Mouse (Mus musculus) stomach, postnatal 0 days (tissue): ENCODE data around the gene Mrnip. TPM values are rescaled to one million over a fixed set of nuclear protein-coding genes. Genes with fewer than 3 reads are reported as not detected.

ENCODE experiments used
- ATAC-seq: fragments of 200-750 bp; cut with Nextera tagmentation; 2 replicates; pipeline ENCODE4 v1.8.0; 2017; ENCODE audit not compliant: low FRiP score, low TSS enrichment
- DNase-seq: peaks from one replicate; pipeline ENCODE4 v3.0.0-alpha.2; 2016; ENCODE audit warnings: low spot score
- H3K27ac ChIP-seq: fragments of 300-500 bp; sonication (generic); replicated peaks from 2 replicates; pipeline ENCODE4 v1.5.1; 2014; ENCODE audit warnings: mild to moderate bottlenecking, control low read depth
- H3K27me3 ChIP-seq: fragments of 300-500 bp; sonication (generic); 2 replicates; pipeline ENCODE4 v1.6.1; 2014; ENCODE audit warnings: low read length; ENCODE audit not compliant: control insufficient read depth, insufficient read depth
- H3K36me3 ChIP-seq: fragments of 300-500 bp; sonication (generic); 2 replicates; pipeline ENCODE4 v1.6.1; 2014; ENCODE audit warnings: low read length, mixed read lengths; ENCODE audit not compliant: control insufficient read depth, insufficient read depth
- H3K4me1 ChIP-seq: fragments of 300-500 bp; sonication (generic); replicated peaks from 2 replicates; pipeline ENCODE4 v1.6.1; 2014; ENCODE audit warnings: antibody characterized with exemption; ENCODE audit not compliant: control insufficient read depth, insufficient read depth
- H3K4me2 ChIP-seq: fragments of 300-500 bp; sonication (generic); replicated peaks from 2 replicates; pipeline ENCODE4 v1.6.1; 2014; ENCODE audit warnings: low read depth, mild to moderate bottlenecking, control low read depth, moderate library complexity
- H3K4me3 ChIP-seq: fragments of 300-500 bp; sonication (generic); 2 replicates; pipeline ENCODE4 v1.5.1; 2014; ENCODE audit warnings: low read depth, low read length, control low read depth
- H3K9ac ChIP-seq: fragments of 300-500 bp; sonication (generic); 2 replicates; pipeline ENCODE4 v1.6.1; 2014; ENCODE audit warnings: mild to moderate bottlenecking, low read length, control low read depth, mixed read lengths
- H3K9me3 ChIP-seq: fragments of 300-500 bp; sonication (generic); 2 replicates; pipeline ENCODE4 v1.6.1; 2016; ENCODE audit warnings: low read length; ENCODE audit not compliant: control insufficient read depth
- CTCF ChIP-seq: IDR thresholded peaks from 2 replicates; pipeline ENCODE4 v1.5.1; 2016; ENCODE audit warnings: antibody characterized with exemption, low read depth, mild to moderate bottlenecking, moderate library complexity
- EP300 ChIP-seq: optimal IDR thresholded peaks from 2 replicates; pipeline ENCODE3; 2016; ENCODE audit warnings: antibody characterized with exemption
- WGBS: fragments of 180-500 bp; shearing (Covaris S2); extraction: QIAGEN DNeasy Blood & Tissue Kit; methylation state at CpG from one replicate; pipeline ENCODE4 v1.1.7; 2014; 5-methylcytosine and 5-hydroxymethylcytosine counted together
- polyA plus RNA-seq: library from polyadenylated mRNA; unstranded; fragments of >200 nt; fragmentation: Nextera tagmentation; extraction: Ambion mirVana; gene quantifications from 2 replicates; pipeline ENCODE4 v1.2.1, GENCODE M21; 2015

Gene Mrnip
- polyA plus RNA-seq, 1 experiment from 2014 or later, result 6.1 TPM

GRCm38 (mm10) chr11:50214631-50215030 lies 40.4 kb downstream of the Mrnip start:
- TF ChIP-seq EP300 (no peak), CTCF (no peak)
- Histone ChIP-seq H3K9me3 (no peaks in the 10 kb centered on the region), H3K9ac (no peak overlapping the region), H3K36me3 (no peaks in the 10 kb centered on the region), H3K4me2 (no peak overlapping the region), H3K4me1 (peaks cover 9% of the 10 kb centered on the region; the same call in 1 of the 2 replicates), H3K27ac (no peak overlapping the region), H3K27me3 (no peaks in the 10 kb centered on the region), H3K4me3 (no peak overlapping the region)
- DNase-seq, result no peak
- 88% methylated on average over 6 of the region's 6 CpGs for WGBS
- no peak for ATAC-seq

- Histone ChIP-seq H3K4me1 (peaks cover 9% of the 10 kb centered on the region; the same call in 1 of the 2 replicates), H3K27ac (no peak overlapping the region), H3K27me3 (no peaks in the 10 kb centered on the region), H3K4me2 (no peak overlapping the region), H3K9ac (no peak overlapping the region), H3K4me3 (no peak overlapping the region), H3K36me3 (no peaks in the 10 kb centered on the region), H3K9me3 (no peaks in the 10 kb centered on the region)
- DNase-seq (no peak), ATAC-seq (no peak)
- TF ChIP-seq EP300, result no peak
- TF ChIP-seq CTCF, result 0 out of 2 replicates have a peak, but pooled peaks have one; percentile 15
- WGBS, result 33% methylated on average over 9 of the region's 9 CpGs
Observed at GRCm38 (mm10) chr11:50215633-50216032, 41.4 kb downstream of the Mrnip start.

GRCm38 (mm10) chr11:50216724-50217366 lies 42.6 kb downstream of the Mrnip start:
- Histone ChIP-seq H3K4me2 (no peak overlapping the region), H3K36me3 (no peaks in the 10 kb centered on the region), H3K9ac (no peak overlapping the region; the same call in 1 of the 2 replicates), H3K27ac (no peak overlapping the region), H3K4me1 (peaks cover 9% of the 10 kb centered on the region; the same call in 1 of the 2 replicates), H3K9me3 (no peaks in the 10 kb centered on the region), H3K27me3 (no peaks in the 10 kb centered on the region), H3K4me3 (no peak overlapping the region)
- no peak for DNase-seq
- ATAC-seq, result no peak
- TF ChIP-seq CTCF (no peak), EP300 (no peak)
- 77% methylated on average over 4 of the region's 4 CpGs for WGBS

GRCm38 (mm10) chr11:50217811-50218210 lies 43.6 kb downstream of the Mrnip start:
- Histone ChIP-seq H3K4me3 (no peak overlapping the region), H3K9ac (no peak overlapping the region), H3K36me3 (no peaks in the 10 kb centered on the region), H3K27me3 (no peaks in the 10 kb centered on the region), H3K27ac (no peak overlapping the region), H3K4me2 (no peak overlapping the region), H3K9me3 (no peaks in the 10 kb centered on the region), H3K4me1 (peaks cover 7% of the 10 kb centered on the region; the same call in 1 of the 2 replicates)
- WGBS, result 54% methylated on average over 4 of the region's 4 CpGs
- DNase-seq, result no peak
- ATAC-seq, result no peak
- TF ChIP-seq CTCF, result no peak
- TF ChIP-seq EP300, result no peak

GRCm38 (mm10) chr11:50219833-50220232 lies 45.6 kb downstream of the Mrnip start:
- Histone ChIP-seq H3K9me3 (no peaks in the 10 kb centered on the region), H3K27ac (no peak overlapping the region), H3K4me1 (peaks cover 2% of the 10 kb centered on the region; the same call in 1 of the 2 replicates), H3K9ac (no peak overlapping the region), H3K27me3 (no peaks in the 10 kb centered on the region), H3K36me3 (no peaks in the 10 kb centered on the region), H3K4me3 (no peak overlapping the region), H3K4me2 (no peak overlapping the region)
- no peak for TF ChIP-seq EP300
- TF ChIP-seq CTCF, result peak; percentile 36
- ATAC-seq (no peak), DNase-seq (no peak)
- 18% methylated on average over 2 of the region's 2 CpGs for WGBS

- no peak for DNase-seq
- Histone ChIP-seq H3K4me1 (peaks cover 7% of the 10 kb centered on the region; the same call in 1 of the 2 replicates), H3K9ac (no peak overlapping the region), H3K4me3 (no peak overlapping the region), H3K4me2 (no peak overlapping the region), H3K9me3 (no peaks in the 10 kb centered on the region), H3K36me3 (no peaks in the 10 kb centered on the region), H3K27ac (no peak overlapping the region), H3K27me3 (no peaks in the 10 kb centered on the region)
- no peak for ATAC-seq
- 62% methylated on average over 7 of the region's 7 CpGs for WGBS
- TF ChIP-seq EP300 (no peak), CTCF (no peak)
Observed at GRCm38 (mm10) chr11:50222559-50223276, 48.5 kb downstream of the Mrnip start.
